Mouse (Mus musculus) bone marrow, adult 2 months (tissue): ENCODE measurements around the gene Flnb. TPM values are rescaled to one million over a fixed set of nuclear protein-coding genes. Genes with fewer than 3 reads are reported as not detected.

ENCODE experiments used
- H3K27ac ChIP-seq: fragments of 200-500 bp; 2 replicates; pipeline ENCODE4 v1.5.1; 2012; ENCODE audit warnings: low read depth, mild to moderate bottlenecking, control low read depth, inconsistent platforms, low read length; ENCODE audit not compliant: control insufficient read depth, poor library complexity, insufficient read depth
- H3K4me1 ChIP-seq: fragments of 200-500 bp; 2 replicates; pipeline ENCODE4 v1.6.1; 2011; ENCODE audit warnings: low read length; ENCODE audit not compliant: control insufficient read depth, insufficient read depth
- H3K4me3 ChIP-seq: fragments of 200-500 bp; replicated peaks from 2 replicates; pipeline ENCODE3; 2011; ENCODE audit warnings: mild to moderate bottlenecking, low read depth, low read length, control low read depth; ENCODE audit not compliant: control insufficient read depth
- CTCF ChIP-seq: fragments of 200-500 bp; IDR thresholded peaks from 2 replicates; pipeline ENCODE4 v1.5.1; 2011; ENCODE audit warnings: low read length, control low read depth; ENCODE audit not compliant: control insufficient read depth, insufficient read depth
- POLR2A ChIP-seq: fragments of 200-500 bp; IDR thresholded peaks from 2 replicates; pipeline ENCODE4 v1.6.1; 2011; ENCODE audit warnings: low read depth, mild to moderate bottlenecking, control low read depth, low read length, borderline replicate concordance; ENCODE audit not compliant: control insufficient read depth
- WGBS: fragments of 180-500 bp; shearing (Covaris S2); methylation state at CpG from one replicate; pipeline ENCODE4 v1.1.7; 2018; 5-methylcytosine and 5-hydroxymethylcytosine counted together
- polyA plus RNA-seq: library from polyadenylated mRNA; stranded (reverse); fragments of >200 nt; gene quantifications from 2 replicates; pipeline ENCODE4 v1.2.4, GENCODE M21; 2011; ENCODE audit warnings: low replicate concordance; ENCODE audit not compliant: missing spikeins, insufficient read depth, insufficient read length

Flnb gene
- polyA plus RNA-seq, 1 experiment = 5.4 TPM

GRCm38 (mm10) chr14:7853691-7854090 is 35.9 kb downstream of the Flnb start:
- TF ChIP-seq POLR2A (no peak), CTCF (no peak)
- H3K4me1 ChIP-seq = no peaks in the 10 kb centered on the region; the same call in 1 of the 2 replicates
- no peak overlapping the region for H3K4me3 ChIP-seq
- H3K27ac ChIP-seq = no peak overlapping the region
- 82% methylated on average over 11 of the region's 11 CpGs for WGBS

GRCm38 (mm10) chr14:7854366-7854765 is 36.6 kb downstream of the Flnb start:
- Histone ChIP-seq H3K27ac (no peak overlapping the region), H3K4me3 (no peak overlapping the region), H3K4me1 (no peaks in the 10 kb centered on the region; the same call in 1 of the 2 replicates)
- TF ChIP-seq CTCF = no peak
- TF ChIP-seq POLR2A = no peak
- 77% methylated on average over 6 of the region's 6 CpGs for WGBS

- no peak overlapping the region for H3K4me3 ChIP-seq
- 56% methylated on average over 6 of the region's 6 CpGs for WGBS
- no peaks in the 10 kb centered on the region; the same call in 1 of the 2 replicates for H3K4me1 ChIP-seq
- TF ChIP-seq CTCF (no peak), POLR2A (no peak)
- H3K27ac ChIP-seq = no peak overlapping the region
These were observed 37.3 kb downstream of the Flnb start for GRCm38 (mm10) chr14:7855101-7855500.

- TF ChIP-seq CTCF (no peak), POLR2A (no peak)
- Histone ChIP-seq H3K27ac (no peak overlapping the region), H3K4me3 (no peak overlapping the region), H3K4me1 (no peaks in the 10 kb centered on the region; the same call in 1 of the 2 replicates)
- WGBS = 80% methylated on average over 5 of the region's 5 CpGs
These were observed 37.7 kb downstream of the Flnb start for GRCm38 (mm10) chr14:7855501-7855900.

GRCm38 (mm10) chr14:7856348-7856747 is 38.6 kb downstream of the Flnb start:
- Histone ChIP-seq H3K27ac (no peak overlapping the region), H3K4me3 (no peak overlapping the region), H3K4me1 (no peaks in the 10 kb centered on the region; the same call in 1 of the 2 replicates)
- 86% methylated on average over 10 of the region's 10 CpGs for WGBS
- TF ChIP-seq CTCF (no peak), POLR2A (no peak)

GRCm38 (mm10) chr14:7857835-7858234 is 40.1 kb downstream of the Flnb start:
- TF ChIP-seq CTCF (no peak), POLR2A (no peak)
- no peak overlapping the region for H3K27ac ChIP-seq
- WGBS = 63% methylated on average over 3 of the region's 3 CpGs
- H3K4me1 ChIP-seq = no peaks in the 10 kb centered on the region; the same call in 1 of the 2 replicates
- H3K4me3 ChIP-seq = no peak overlapping the region

- no peak overlapping the region for H3K4me3 ChIP-seq
- no peak overlapping the region for H3K27ac ChIP-seq
- no peaks in the 10 kb centered on the region; the same call in 1 of the 2 replicates for H3K4me1 ChIP-seq
- WGBS = 23% methylated on average over 4 of the region's 4 CpGs
- TF ChIP-seq CTCF = no peak
- TF ChIP-seq POLR2A = no peak
These were observed 40.7 kb downstream of the Flnb start for GRCm38 (mm10) chr14:7858430-7858829.

GRCm38 (mm10) chr14:7860525-7861154 is 42.9 kb downstream of the Flnb start:
- Histone ChIP-seq H3K4me1 (no peaks in the 10 kb centered on the region; the same call in 1 of the 2 replicates), H3K27ac (no peak overlapping the region; the same call in 1 of the 2 replicates), H3K4me3 (no peak overlapping the region)
- 87% methylated on average over 8 of the region's 8 CpGs for WGBS
- TF ChIP-seq CTCF (no peak), POLR2A (no peak)

- 92% methylated on average over 1 of the region's 1 CpGs for WGBS
- no peak overlapping the region for H3K4me3 ChIP-seq
These were observed 43.5 kb downstream of the Flnb start for GRCm38 (mm10) chr14:7861275-7861674.

More at GRCm38 (mm10) chr14:7861275-7861674, 43.5 kb downstream of the Flnb start:
- H3K27ac ChIP-seq = no peak overlapping the region; the same call in 1 of the 2 replicates
- no peaks in the 10 kb centered on the region; the same call in 1 of the 2 replicates for H3K4me1 ChIP-seq
- TF ChIP-seq CTCF (no peak), POLR2A (no peak)
